Mouse (Mus musculus): Measurements from ENCODE around the gene Pkmyt1. TPM values are rescaled to one million over a fixed set of nuclear protein-coding genes. Genes with fewer than 3 reads are reported as not detected.

Pkmyt1 gene
- total RNA-seq, 2 experiments from 2014 or later: 0.52 to 0.64 TPM

- no peak for DNase-seq
These were observed 9.1 kb upstream of the Pkmyt1 start for GRCm38 (mm10) chr17:23717003-23717402.

GRCm38 (mm10) chr17:23719455-23719854 lies 6.7 kb upstream of the Pkmyt1 start:
- intact Hi-C loops (cut with DNase I): no loop called here
- no peak for DNase-seq

More at GRCm38 (mm10) chr17:23717003-23717402, 9.1 kb upstream of the Pkmyt1 start:
- intact Hi-C loops (cut with DNase I): no loop called here

GRCm38 (mm10) chr17:23721886-23722285 lies 4.2 kb upstream of the Pkmyt1 start:
- intact Hi-C loops (cut with DNase I): no loop called here
- no peak for DNase-seq

DNA sequence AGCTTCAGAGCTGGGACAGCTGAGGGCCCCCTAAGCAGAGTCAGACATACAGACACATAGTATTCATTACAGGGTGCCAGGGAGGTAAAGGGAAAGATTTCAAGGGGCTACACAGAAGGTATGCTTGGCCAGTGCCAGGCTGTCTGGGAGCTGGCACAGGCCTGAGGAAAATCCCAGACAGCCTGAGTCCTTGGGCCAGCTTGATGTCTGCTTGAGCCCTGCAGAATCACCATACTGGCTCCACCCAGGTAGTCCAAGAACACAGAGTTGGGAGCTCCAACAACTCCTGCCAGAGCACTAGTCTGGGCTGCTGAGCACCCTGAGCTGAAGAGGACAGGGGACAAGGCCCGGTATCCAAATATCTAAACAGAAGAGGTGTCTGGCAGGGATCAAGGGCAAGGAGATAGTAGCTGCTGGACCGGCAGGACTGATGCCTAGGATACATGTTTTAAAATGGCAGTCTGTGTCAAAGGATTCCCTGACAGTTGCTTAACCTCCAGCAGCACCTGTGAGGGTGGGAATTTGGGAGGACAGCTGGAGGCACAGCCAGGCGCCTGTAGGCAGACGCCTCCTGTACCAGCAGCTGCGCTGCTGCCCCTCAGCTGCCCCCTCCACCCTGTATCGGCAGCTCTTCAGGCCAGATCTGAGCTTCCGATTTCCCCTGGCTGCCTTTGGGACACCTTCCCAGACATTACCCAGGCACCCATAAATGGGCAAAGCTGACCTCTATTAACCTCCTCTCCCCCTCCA lies 3.6 kb upstream of the Pkmyt1 start, which contains the start of gene 1520401A03Rik:
Gene 1520401A03Rik (minus strand): TSS at position 408 of the 750 bp plus-strand sequence.
- intact Hi-C loops (cut with DNase I): no loop called here
- DNase-seq: no peak

DNA sequence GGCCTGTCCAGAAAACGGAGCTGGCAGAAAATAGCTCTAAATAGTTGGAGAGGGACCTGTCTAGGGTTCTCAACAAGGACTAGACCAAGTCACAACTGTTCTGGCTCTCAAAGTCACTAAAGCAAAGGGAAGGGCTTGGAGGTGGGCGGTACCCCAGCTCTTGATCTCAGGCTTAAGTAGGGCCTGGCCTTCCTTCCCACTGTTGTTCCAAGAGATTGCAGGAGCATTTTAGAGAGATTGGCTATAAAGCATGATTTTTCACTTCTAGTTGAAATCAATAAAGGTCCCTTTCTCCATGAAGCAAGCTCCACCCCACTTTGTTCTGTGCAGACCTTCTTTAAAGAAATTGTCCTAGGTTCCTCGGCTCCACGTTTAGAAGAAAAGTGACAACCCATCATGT lies 659 bp upstream of the Pkmyt1 start:
- DNase-seq: no peak
- intact Hi-C loops (cut with DNase I): no loop called here

GRCm38 (mm10) chr17:23726758-23727142 lies 614 bp downstream of the Pkmyt1 start:
- intact Hi-C loops (cut with DNase I): no loop called here
- DNase-seq: peak; percentile 68 to 82

DNA sequence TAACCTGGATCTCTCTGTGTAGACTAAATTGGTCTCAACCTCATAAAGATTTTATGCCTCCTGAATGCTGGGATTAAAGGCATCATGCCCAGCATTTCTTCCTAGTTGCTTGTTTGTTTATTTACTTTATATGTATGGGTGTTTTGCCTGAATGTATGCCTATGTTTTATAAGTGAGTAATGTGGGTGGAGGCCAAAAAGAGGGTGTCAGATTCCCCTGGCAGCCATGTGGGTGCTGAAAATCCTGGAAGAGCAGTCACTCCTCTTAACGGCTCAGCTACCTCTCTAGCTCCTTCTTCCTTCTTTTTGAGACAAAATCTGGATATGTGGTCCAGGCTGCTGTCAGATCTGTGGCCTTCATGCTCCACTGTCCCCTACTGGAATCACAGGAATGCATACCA lies 4.3 kb downstream of the Pkmyt1 start:
- intact Hi-C loops (cut with DNase I): no loop called here
- no peak for DNase-seq

GRCm38 (mm10) chr17:23734341-23734740 lies 8.2 kb downstream of the Pkmyt1 start:
- intact Hi-C loops (cut with DNase I): no loop called here
- DNase-seq: no peak

DNA sequence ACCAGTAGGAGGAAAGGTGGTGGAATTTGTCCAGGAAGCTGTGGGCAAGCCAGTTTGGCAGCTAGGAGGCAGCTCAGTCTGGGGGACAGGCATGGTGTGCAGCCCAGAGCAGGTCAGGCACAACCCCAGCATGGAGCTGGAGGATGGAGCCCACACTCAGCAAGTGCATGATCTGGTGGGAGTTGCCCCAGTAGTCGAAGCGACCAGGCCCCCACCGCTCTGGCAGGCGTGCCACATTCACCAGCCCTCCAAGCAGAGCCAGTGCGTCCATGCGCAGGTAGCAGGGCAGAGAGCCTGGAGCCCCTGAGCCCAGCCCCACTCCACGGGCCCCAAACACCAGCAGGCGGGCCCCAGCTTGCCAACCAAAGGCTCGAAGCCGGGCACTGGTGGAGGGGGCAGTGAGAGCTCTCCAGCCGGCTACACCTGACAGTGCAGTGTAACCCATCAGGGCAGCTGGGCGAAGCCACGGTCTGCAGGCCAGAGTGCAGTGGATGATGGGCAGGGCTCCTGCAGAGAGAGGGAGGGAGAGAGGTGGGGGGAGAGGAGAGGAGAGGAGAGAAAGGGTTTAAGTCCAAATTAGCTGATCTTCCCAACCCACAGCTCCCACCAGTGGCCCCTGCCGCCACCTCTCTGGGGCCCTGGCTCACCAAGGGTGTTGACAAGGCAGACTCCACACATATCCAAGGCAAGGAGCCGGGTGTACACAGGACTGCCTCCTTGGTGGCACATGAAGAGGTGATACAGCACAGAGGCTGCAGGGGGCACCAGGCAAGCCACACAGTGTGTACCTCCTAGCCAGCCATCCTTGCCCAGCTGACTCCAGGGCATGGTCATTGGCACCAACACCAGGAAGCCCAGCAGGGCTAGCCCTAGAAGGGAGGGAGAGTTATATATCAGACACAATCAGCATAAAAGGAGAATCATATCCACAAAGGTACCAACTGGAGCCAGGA lies 11.6 kb downstream of the Pkmyt1 start:
- intact Hi-C loops (cut with DNase I): no loop called here
- DNase-seq: no peak

DNA sequence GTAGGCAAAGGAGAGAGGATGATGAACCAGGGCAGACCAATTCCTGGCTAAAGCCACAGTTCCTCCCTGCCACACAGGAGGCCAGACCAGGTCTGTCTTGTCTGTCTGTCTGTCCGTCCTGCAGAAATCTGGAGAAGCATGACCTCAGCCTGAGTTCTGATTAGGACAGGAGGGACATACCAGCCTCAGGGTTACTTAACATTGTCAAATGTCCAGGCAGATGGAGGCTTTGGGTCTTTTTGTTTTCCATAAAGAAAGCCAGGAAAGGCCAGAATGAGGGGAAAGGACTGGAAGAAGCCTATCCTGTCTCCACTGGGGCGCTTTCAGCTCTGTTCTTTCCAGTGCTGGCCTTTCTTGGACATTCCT lies 12.7 kb downstream of the Pkmyt1 start:
- DNase-seq: no peak
- intact Hi-C loops (cut with DNase I): no loop called here

GRCm38 (mm10) chr17:23739202-23740135 lies 13.3 kb downstream of the Pkmyt1 start:
- no peak for DNase-seq
- intact Hi-C loops (cut with DNase I): loop anchor here (5.0 kb wide), 1 partner anchor 58 kb away; no protein-coding TSS in a partner anchor

DNA sequence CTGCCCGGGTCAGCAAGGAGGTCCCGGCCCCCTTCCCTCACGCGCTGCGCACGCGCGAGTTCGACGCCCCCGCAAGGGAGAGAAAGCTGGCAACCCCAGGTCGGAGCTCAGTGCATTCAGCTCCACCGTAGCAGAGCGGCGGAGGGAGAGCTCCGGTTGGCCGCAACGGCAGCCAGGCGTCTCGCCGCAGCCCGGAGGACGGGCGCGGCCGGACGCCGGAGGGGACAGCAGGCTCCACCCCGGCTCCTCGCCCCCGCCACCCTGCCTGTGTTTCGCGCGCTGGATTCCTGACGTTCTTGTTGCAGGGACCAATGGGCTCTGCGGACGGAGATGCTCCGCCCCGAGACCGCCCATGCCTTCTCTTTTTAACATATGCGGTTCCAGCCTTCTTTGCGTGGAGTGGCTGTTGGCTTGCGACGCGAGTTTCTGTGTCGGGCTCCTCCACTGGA lies 14.0 kb downstream of the Pkmyt1 start:
- intact Hi-C loops (cut with DNase I): loop anchor here (5.0 kb wide), 1 partner anchor 57 kb away; no protein-coding TSS in a partner anchor
- DNase-seq: peak; percentile 83 to 88

GRCm38 (mm10) chr17:23740598-23741021 lies 14.5 kb downstream of the Pkmyt1 start, which contains the start of gene Paqr4:
Gene Paqr4 (minus strand): TSS chr17:23740867.
- intact Hi-C loops (cut with DNase I): loop anchor here (5.0 kb wide), 1 partner anchor 57 kb away; no protein-coding TSS in a partner anchor
- no peak for DNase-seq

- DNase-seq: no peak
- intact Hi-C loops (cut with DNase I): loop anchor here (5.0 kb wide), 1 partner anchor 56 kb away; no protein-coding TSS in a partner anchor
These were observed 15.4 kb downstream of the Pkmyt1 start for GRCm38 (mm10) chr17:23741359-23742209.

GRCm38 (mm10) chr17:23742210-23742793 lies 16.2 kb downstream of the Pkmyt1 start:
- intact Hi-C loops (cut with DNase I): loop anchor here (5.0 kb wide), 1 partner anchor 55 kb away; no protein-coding TSS in a partner anchor
- DNase-seq: no peak

DNA sequence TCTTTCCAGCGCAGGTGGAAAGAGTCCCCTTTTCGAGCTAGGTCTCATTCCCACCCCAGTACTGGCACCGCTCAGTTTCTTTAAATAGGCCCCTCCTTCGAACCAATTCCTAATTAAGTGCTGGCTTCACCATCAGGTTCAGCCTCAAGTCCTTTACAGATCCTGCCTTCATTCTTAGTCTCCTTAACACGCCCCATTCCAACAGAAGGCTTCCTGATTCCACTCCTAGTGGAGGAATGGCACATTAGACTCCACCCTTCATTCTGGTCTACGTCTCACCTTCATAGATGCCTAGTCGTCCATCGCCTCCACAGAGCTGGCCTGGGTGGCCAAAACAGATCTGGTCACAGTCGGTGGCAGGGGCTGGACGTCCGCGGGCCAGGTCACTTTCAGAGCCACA lies 16.8 kb downstream of the Pkmyt1 start:
- DNase-seq: no peak
- intact Hi-C loops (cut with DNase I): loop anchor here (5.0 kb wide), 1 partner anchor 54 kb away; no protein-coding TSS in a partner anchor

GRCm38 (mm10) chr17:23744076-23744475 lies 17.9 kb downstream of the Pkmyt1 start:
- intact Hi-C loops (cut with DNase I): loop anchor here (5.0 kb wide), 1 partner anchor 53 kb away; no protein-coding TSS in a partner anchor
- no peak for DNase-seq

GRCm38 (mm10) chr17:23744651-23745050 lies 18.5 kb downstream of the Pkmyt1 start:
- DNase-seq: no peak
- intact Hi-C loops (cut with DNase I): loop anchor here (5.0 kb wide), 1 partner anchor 53 kb away; no protein-coding TSS in a partner anchor

Data from gastrocnemius, postnatal 36 days (tissue).